10 mouse cellular contexts compared by ENCODE assay signal in genomic region chr3:52211303-52211695, GRCm38 (mm10). TPM values are rescaled to one million over a fixed set of nuclear protein-coding genes. Genes with fewer than 3 reads are reported as not detected.
A peak's percentile ranks its signal among the peaks of the same experiment; 100 is the strongest.
DNase-seq lines count a peak whose midpoint lies in the region; ATAC-seq lines count a peak whose summit lies in the region.
"Had no signal": no experiment of that assay in that cellular context is flagged by ENCODE, and none has a peak within 500 bp of the region (broad histone marks: within the 10 kb centered on the region; RNA-seq: fewer than 3 reads in every experiment).

No protein-coding gene starts in this region.

- WGBS in heart, embryonic 13.5 days, result 17% methylated on average over 5 of the region's 6 CpGs
- WGBS in limb, embryonic 13.5 days, result 26% methylated on average over 5 of the region's 6 CpGs

- no peaks in the 10 kb centered on the region for H3K36me3 ChIP-seq in heart, embryonic 13.5 days
- H3K36me3 ChIP-seq in limb, embryonic 13.5 days, result no peaks in the 10 kb centered on the region

- no peaks in the 10 kb centered on the region for H3K27me3 ChIP-seq in heart, embryonic 13.5 days (replicated peaks)
- no peaks in the 10 kb centered on the region for H3K27me3 ChIP-seq in limb, embryonic 13.5 days

- H3K27ac ChIP-seq in heart, embryonic 13.5 days (replicated peaks), result no peak overlapping the region
- H3K27ac ChIP-seq in limb, embryonic 13.5 days, result no peak overlapping the region

- peak overlapping the region; percentile 69 for H3K4me2 ChIP-seq in heart, embryonic 13.5 days
- H3K4me2 ChIP-seq in limb, embryonic 13.5 days (replicated peaks), result peak overlapping the region; percentile 62

- peak overlapping the region; percentile 61; the same call in 1 of the 2 replicates for H3K9ac ChIP-seq in heart, embryonic 13.5 days
- no peak overlapping the region for H3K9ac ChIP-seq in limb, embryonic 13.5 days

- DNase-seq in heart, adult 18-20 months, result no peak
- DNase-seq in testis, postnatal 10 days (ENCODE audit: low spot score), result peak; percentile 36
- DNase-seq in testis, postnatal 14 days (ENCODE audit: low spot score), result no peak
- no peak for DNase-seq in right cerebral cortex, postnatal 10 days (ENCODE audit: low spot score in 2 of 2)
- no peak for DNase-seq in adrenal gland, postnatal 10 days
- DNase-seq in retina, postnatal 1 day, result no peak

- peaks cover 9% of the 10 kb centered on the region for H3K4me1 ChIP-seq in heart, embryonic 13.5 days
- H3K4me1 ChIP-seq in limb, embryonic 13.5 days, result peaks cover 9% of the 10 kb centered on the region

- no peak for ATAC-seq in heart, embryonic 13.5 days (ENCODE audit: extremely low read depth, insufficient number of reproducible peaks, low FRiP score, low TSS enrichment)
- no peak for ATAC-seq in limb, embryonic 13.5 days (ENCODE audit: low FRiP score, low read depth)

- no peaks in the 10 kb centered on the region for H3K9me3 ChIP-seq in heart, embryonic 13.5 days
- H3K9me3 ChIP-seq in limb, embryonic 13.5 days, result no peaks in the 10 kb centered on the region

- peak overlapping the region; percentile 42 for H3K4me3 ChIP-seq in heart, embryonic 13.5 days
- H3K4me3 ChIP-seq in limb, embryonic 13.5 days, result peak overlapping the region; percentile 29
- H3K4me3 ChIP-seq: erythroblast, embryonic 14.5 days; myocyte had no signal

RNA-seq across cellular contexts. Expression of gene Foxo1, which starts 56.8 kb away (rescaled TPM):
- polyA plus RNA-seq in heart, embryonic 13.5 days (2015; fragmentation: Nextera tagmentation; extraction: Ambion mirVana), result 5.4 and 6.1 TPM in 2 replicates
- total RNA-seq in heart, adult 18-20 months (2021), result 10 to 100 TPM; 11.1 to 14.0 TPM
- 5.2 and 5.5 TPM in 2 replicates for polyA plus RNA-seq in limb, embryonic 13.5 days (2015; fragmentation: Nextera tagmentation; extraction: Ambion mirVana)
- total RNA-seq in adrenal gland, postnatal 10 days (2021), result 10 to 100 TPM; 25.9 to 42.2 TPM
